Mouse (Mus musculus): ENCODE data around the gene Kif1c. TPM values are rescaled to one million over a fixed set of nuclear protein-coding genes. Genes with fewer than 3 reads are reported as not detected.
A peak's percentile ranks its signal among the peaks of the same experiment; 100 is the strongest.

The Kif1c gene
- total RNA-seq, 2 experiments from 2014 or later: 3.9 to 13.2 TPM

DNA sequence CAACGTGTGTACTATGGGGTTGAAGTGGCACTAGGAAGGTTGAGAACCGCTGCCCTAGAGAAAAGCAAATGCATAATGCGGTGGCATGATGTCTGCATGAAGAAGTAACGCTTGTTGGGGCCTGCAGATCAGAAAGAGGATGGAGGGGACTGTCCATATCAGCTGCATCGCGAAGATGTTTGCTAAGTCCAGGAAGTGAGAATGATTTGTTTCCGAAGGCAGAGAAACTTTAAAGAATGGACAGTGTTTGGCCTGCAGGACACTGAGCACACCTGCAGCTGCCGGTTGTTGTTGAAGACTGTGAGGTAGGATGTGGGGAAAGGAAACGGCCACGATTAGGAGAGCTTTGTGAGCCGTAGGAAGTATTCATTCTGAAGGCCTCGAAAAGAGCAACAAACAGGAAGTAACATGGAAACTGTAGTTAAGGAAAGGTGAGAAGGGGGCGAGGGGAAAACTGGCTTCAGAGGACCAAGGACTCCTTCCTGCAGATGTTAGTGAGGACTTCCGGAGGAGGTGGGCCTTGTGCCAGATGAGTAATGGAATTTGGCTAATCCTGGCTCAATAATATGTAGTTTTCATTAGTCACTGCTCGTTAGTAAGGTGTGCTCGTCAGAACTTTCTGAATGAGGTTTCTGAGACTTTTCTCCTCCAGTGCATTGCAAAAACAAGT is 65.6 kb downstream of the Kif1c start:
- ATAC-seq (replicated peaks; ENCODE audit: low FRiP score, low TSS enrichment, poor library complexity, severe bottlenecking): no peak

DNA sequence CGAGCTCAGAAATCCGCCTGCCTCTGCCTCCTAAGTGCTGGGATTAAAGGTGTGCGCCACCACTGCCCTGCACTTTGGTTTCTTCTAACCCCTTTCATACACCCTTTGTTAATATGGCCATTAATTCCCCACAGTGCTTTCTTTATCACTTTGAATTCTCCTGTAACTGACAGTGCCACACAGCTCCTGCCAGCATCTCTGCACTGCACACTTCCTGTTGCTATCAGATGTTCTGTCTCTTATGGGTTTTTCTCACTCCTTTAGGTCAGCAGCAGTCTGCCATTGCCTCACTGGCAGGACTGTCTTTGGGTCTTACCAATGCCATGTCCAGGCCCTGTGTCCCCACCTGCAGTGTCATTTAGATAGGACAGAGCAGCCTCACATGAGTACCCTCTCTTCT is 70.5 kb downstream of the Kif1c start:
- ATAC-seq (replicated peaks; ENCODE audit: low FRiP score, low TSS enrichment, poor library complexity, severe bottlenecking): peak; percentile 77

DNA sequence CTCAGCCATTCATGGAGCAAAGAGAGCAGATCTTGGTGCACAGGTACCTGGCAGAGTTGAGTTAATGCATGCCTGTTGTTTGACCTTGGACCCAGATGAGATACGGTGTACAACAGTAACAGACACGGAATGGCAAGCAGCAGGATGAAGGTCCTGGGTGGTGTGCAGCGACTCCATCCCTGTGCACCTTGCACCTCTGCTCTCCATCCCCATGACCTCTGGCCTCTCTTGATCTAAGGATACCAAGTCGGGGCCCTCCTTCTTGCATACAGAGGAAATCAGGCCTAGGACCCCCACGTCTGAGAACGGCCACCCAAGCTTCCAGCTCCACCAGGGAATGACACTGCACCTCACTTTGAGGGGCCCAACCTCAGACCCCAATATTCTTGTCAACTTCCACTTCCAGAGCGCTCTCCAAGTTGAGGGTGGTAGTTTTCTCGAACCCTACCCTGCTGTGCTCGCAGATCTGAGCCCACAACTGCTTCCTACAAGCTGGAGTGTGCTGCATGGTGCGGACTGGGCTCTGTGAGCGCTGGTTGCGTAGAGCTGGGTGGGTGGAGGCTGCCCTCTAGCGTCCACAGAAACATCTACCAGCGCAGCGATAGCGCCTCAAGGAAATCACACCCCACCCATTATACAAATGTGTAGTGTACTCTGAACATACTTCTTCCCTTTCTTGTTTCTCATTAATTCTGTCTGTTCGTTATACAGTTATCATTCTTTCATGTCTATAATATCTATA is 76.7 kb downstream of the Kif1c start:
- peak; percentile 92 for ATAC-seq (replicated peaks; ENCODE audit: low FRiP score, low TSS enrichment, poor library complexity, severe bottlenecking)

DNA sequence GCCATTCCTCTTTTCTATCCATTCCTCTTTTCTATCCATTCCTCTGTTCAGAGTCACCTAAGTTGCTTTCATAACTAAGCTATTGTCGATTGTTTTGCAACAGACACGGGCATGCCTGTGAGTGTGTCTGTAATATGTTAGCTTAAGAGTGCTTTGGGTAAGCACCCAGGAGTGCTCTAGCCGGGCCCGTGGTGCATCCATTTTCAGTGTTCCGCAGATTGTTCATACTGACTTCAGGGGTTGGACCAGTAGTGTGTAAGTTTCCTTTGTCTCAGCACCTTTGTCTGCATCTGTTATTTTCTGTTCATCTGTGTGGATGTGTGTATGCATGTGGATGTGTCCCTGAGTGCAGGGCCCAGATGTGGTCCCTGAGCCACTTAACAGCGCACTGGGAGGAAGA is 77.3 kb downstream of the Kif1c start:
- no peak for ATAC-seq (replicated peaks; ENCODE audit: low FRiP score, low TSS enrichment, poor library complexity, severe bottlenecking)

DNA sequence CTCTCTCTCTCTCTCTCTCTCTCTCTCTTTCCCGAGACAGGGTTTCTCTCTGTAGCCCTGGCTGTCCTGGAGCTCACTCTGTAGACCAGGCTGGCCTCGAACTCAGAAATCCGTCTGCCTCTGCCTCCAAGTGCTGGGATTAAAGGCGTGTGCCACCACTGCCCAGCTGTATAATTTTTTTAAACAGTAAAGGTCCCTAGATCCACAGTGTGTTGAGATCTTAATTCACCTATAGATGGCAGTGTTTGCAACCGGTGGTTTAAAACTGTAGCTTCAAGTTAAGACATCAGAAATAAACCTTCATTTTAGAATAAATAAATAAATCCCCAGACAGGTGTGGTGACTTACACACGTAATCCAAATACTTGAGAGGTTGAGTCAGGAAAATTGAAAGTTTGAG is 77.7 kb downstream of the Kif1c start:
- peak; percentile 60 for ATAC-seq (replicated peaks; ENCODE audit: low FRiP score, low TSS enrichment, poor library complexity, severe bottlenecking)

Other genes with a start within 250 kb of the Kif1c start
- gene Med11, start 248.6 kb upstream of the Kif1c start, total RNA-seq (2014; fragmentation: Nextera tagmentation): 25.5 and 34.8 TPM in 2 replicates
- 38.6 and 46.5 TPM in 2 replicates for gene Med11, start 248.6 kb upstream of the Kif1c start, total RNA-seq (2017)
- 0.30 and 0.94 TPM in 2 replicates for gene Zmynd15, start 241.1 kb upstream of the Kif1c start, total RNA-seq (2014; fragmentation: Nextera tagmentation)
- not detected in 2 replicates for gene Zmynd15, start 241.1 kb upstream of the Kif1c start, total RNA-seq (2017)
- 0.99 TPM in 1 of 2 replicates, not detected in the other for gene Cxcl16, start 240.6 kb upstream of the Kif1c start, total RNA-seq (2014; fragmentation: Nextera tagmentation)
- 0.08 TPM in 1 of 2 replicates, not detected in the other for gene Cxcl16, start 240.6 kb upstream of the Kif1c start, total RNA-seq (2017)
- gene Tm4sf5, start 195.3 kb upstream of the Kif1c start, total RNA-seq (2014; fragmentation: Nextera tagmentation): not detected in 2 replicates
- not detected in 2 replicates for gene Tm4sf5, start 195.3 kb upstream of the Kif1c start, total RNA-seq (2017)
- gene Vmo1, start 185.9 kb upstream of the Kif1c start, total RNA-seq (2014; fragmentation: Nextera tagmentation): not detected in 2 replicates
- not detected in 2 replicates for gene Vmo1, start 185.9 kb upstream of the Kif1c start, total RNA-seq (2017)
- gene Gltpd2, start 181.4 kb upstream of the Kif1c start, total RNA-seq (2014; fragmentation: Nextera tagmentation): not detected in 2 replicates
- not detected in 2 replicates for gene Gltpd2, start 181.4 kb upstream of the Kif1c start, total RNA-seq (2017)
- gene Psmb6, start 175.2 kb upstream of the Kif1c start, total RNA-seq (2014; fragmentation: Nextera tagmentation): 299 and 333 TPM in 2 replicates
- 225 and 305 TPM in 2 replicates for gene Psmb6, start 175.2 kb upstream of the Kif1c start, total RNA-seq (2017)
- not detected in 2 replicates for gene Gm40193, start 167.6 kb upstream of the Kif1c start, total RNA-seq (2014; fragmentation: Nextera tagmentation)
- gene Gm40193, start 167.6 kb upstream of the Kif1c start, total RNA-seq (2017): not detected in 2 replicates
- not detected in 2 replicates for gene Pld2, start 160.5 kb upstream of the Kif1c start, total RNA-seq (2014; fragmentation: Nextera tagmentation)
- 0.47 TPM in 1 of 2 replicates, not detected in the other for gene Pld2, start 160.5 kb upstream of the Kif1c start, total RNA-seq (2017)
- gene Mink1, start 137.7 kb upstream of the Kif1c start, total RNA-seq (2014; fragmentation: Nextera tagmentation): 44.7 and 61.0 TPM in 2 replicates
- gene Mink1, start 137.7 kb upstream of the Kif1c start, total RNA-seq (2017): 18.2 and 19.8 TPM in 2 replicates
- not detected in 2 replicates for gene 4930544D05Rik, start 84.7 kb upstream of the Kif1c start, total RNA-seq (2014; fragmentation: Nextera tagmentation)
- not detected in 2 replicates for gene 4930544D05Rik, start 84.7 kb upstream of the Kif1c start, total RNA-seq (2017)
- 3.0 TPM in 1 of 2 replicates, not detected in the other for gene Chrne, start 81.3 kb upstream of the Kif1c start, total RNA-seq (2014; fragmentation: Nextera tagmentation)
- not detected in 2 replicates for gene Chrne, start 81.3 kb upstream of the Kif1c start, total RNA-seq (2017)
- gene Gp1ba, start 61.4 kb upstream of the Kif1c start, total RNA-seq (2014; fragmentation: Nextera tagmentation): 3.6 and 10.4 TPM in 2 replicates
- gene Gp1ba, start 61.4 kb upstream of the Kif1c start, total RNA-seq (2017): 0.50 and 0.85 TPM in 2 replicates
- gene Rnf167, start 53.3 kb upstream of the Kif1c start, total RNA-seq (2014; fragmentation: Nextera tagmentation): 92.8 and 95.5 TPM in 2 replicates
- 42.3 and 53.4 TPM in 2 replicates for gene Rnf167, start 53.3 kb upstream of the Kif1c start, total RNA-seq (2017)
- gene Slc25a11, start 53.1 kb upstream of the Kif1c start, total RNA-seq (2014; fragmentation: Nextera tagmentation): 62.3 and 63.1 TPM in 2 replicates
- gene Slc25a11, start 53.1 kb upstream of the Kif1c start, total RNA-seq (2017): 33.1 and 36.2 TPM in 2 replicates
- gene Pfn1, start 45.9 kb upstream of the Kif1c start, total RNA-seq (2014; fragmentation: Nextera tagmentation): 1,236 and 1,373 TPM in 2 replicates
- 377 and 675 TPM in 2 replicates for gene Pfn1, start 45.9 kb upstream of the Kif1c start, total RNA-seq (2017)
- 16.7 and 33.7 TPM in 2 replicates for gene Eno3, start 43.3 kb upstream of the Kif1c start, total RNA-seq (2014; fragmentation: Nextera tagmentation)
- gene Eno3, start 43.3 kb upstream of the Kif1c start, total RNA-seq (2017): 8.4 and 16.5 TPM in 2 replicates
- 61.3 and 88.7 TPM in 2 replicates for gene Spag7, start 31.1 kb upstream of the Kif1c start, total RNA-seq (2014; fragmentation: Nextera tagmentation)
- gene Spag7, start 31.1 kb upstream of the Kif1c start, total RNA-seq (2017): 59.9 and 60.5 TPM in 2 replicates
- 14.6 and 17.4 TPM in 2 replicates for gene Camta2, start 12.4 kb upstream of the Kif1c start, total RNA-seq (2014; fragmentation: Nextera tagmentation)
- gene Camta2, start 12.4 kb upstream of the Kif1c start, total RNA-seq (2017): 0.91 and 7.1 TPM in 2 replicates
- 0.69 TPM in 1 of 2 replicates, not detected in the other for gene Inca1, start 393 bp upstream of the Kif1c start, total RNA-seq (2014; fragmentation: Nextera tagmentation)
- gene Inca1, start 393 bp upstream of the Kif1c start, total RNA-seq (2017): 0.42 TPM in 1 of 2 replicates, not detected in the other
- gene Zfp3, start 63.7 kb downstream of the Kif1c start, total RNA-seq (2014; fragmentation: Nextera tagmentation): 3.1 and 5.6 TPM in 2 replicates
- 1.6 and 3.9 TPM in 2 replicates for gene Zfp3, start 63.7 kb downstream of the Kif1c start, total RNA-seq (2017)
- not detected in 2 replicates for gene Scimp, start 112.0 kb downstream of the Kif1c start, total RNA-seq (2014; fragmentation: Nextera tagmentation)
- 0.99 TPM in 1 of 2 replicates, not detected in the other for gene Scimp, start 112.0 kb downstream of the Kif1c start, total RNA-seq (2017)
- 27.3 and 29.6 TPM in 2 replicates for gene Rabep1, start 144.2 kb downstream of the Kif1c start, total RNA-seq (2014; fragmentation: Nextera tagmentation)
- gene Rabep1, start 144.2 kb downstream of the Kif1c start, total RNA-seq (2017): 72.8 and 75.8 TPM in 2 replicates

Data from megakaryocyte-erythroid progenitor cell, adult 5-6 weeks (primary cell).